Mouse (Mus musculus) right cerebral cortex, postnatal 36 days (tissue): ENCODE results near the gene Muc20.

Experiments used
- DNase-seq, 2 experiments: peaks; one replicate each; pipeline ENCODE4 v3.0.0; 2022; ENCODE audit warnings: low spot score in 2 of 2, mixed read lengths in 1 of 2

Muc20 gene

DNA sequence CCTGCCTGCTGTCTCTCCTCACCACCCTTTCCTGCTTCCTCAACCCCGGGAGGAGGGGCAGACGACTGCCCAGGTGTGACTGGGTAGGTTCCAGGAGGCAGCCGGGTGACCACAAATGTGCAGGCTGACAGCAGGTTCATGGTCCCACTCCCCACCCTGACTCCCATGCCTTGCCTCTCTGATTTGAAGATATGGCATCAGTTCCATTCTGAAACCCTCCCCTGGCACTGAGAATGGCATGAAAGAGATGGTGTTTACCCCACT, at the start of gene Muc20:
Gene Muc20 (minus strand): TSS at position 10 of the 264 bp plus-strand sequence.
- no peak for DNase-seq

DNA sequence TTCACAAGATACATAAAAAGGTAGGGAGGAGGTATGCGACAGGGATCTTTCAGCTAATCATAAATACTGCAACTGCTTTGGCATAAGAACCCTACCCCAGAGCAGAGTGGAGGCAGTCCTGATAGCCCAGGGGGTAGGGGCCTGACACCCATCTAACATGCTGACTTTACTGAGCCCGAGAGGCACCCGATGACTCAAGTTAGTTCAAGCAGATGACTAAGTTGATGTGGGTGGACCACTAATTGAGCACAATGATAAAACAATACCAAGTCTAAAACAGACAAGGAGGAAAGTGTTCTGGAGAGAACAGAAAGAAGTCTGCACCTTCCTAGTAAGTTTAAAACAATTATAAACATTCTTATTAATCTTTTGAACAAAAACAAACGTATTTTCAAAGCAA, 34.3 kb upstream of the Muc20 start:
- no peak for DNase-seq

DNA sequence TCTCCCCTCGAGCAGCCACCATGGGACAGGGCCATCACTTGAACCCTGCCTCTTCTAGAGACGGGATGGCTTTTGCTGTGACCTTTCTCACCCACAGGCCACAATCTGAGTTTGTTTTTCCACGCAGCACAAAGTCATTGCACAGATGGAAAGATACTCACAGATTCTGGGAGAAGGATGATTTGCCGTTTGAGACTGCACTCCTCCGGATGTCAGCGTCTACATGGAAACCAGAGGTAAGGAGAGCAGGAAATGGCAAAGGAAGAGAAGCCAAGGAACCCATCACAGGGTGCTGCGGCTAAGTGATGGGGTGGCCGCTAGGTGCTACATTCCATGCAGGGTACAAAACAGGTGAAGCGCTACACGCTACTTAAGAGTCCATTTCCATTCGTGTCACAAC, 31.9 kb upstream of the Muc20 start:
- DNase-seq: no peak

GRCm38 (mm10) chr16:32826521-32826920, 29.3 kb upstream of the Muc20 start:
- DNase-seq: no peak

- no peak for DNase-seq
These were observed 28.1 kb upstream of the Muc20 start for GRCm38 (mm10) chr16:32825380-32825779.

- DNase-seq: no peak
These were observed 26.8 kb upstream of the Muc20 start for GRCm38 (mm10) chr16:32824061-32824460.

GRCm38 (mm10) chr16:32823487-32823886, 26.3 kb upstream of the Muc20 start:
- DNase-seq: no peak

DNA sequence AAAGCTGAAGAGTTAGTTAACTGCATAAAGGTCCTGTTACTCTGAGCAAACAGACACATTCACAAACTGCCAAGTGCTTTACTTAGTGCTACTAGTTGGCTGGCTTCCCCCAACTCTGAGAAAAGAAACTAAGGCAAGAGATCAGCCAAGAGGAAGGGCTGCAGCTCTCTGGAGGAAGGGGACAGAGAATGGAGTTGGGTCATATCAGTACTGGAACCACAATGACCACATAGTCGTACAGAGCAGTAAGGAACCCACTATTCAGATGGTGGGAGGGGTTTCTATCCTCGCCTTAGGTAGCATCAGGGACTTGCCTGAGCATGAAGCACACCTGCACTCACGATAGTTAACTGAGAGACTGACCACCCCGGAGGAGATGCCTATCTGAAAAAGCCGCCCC, 25.6 kb upstream of the Muc20 start:
- DNase-seq: no peak

DNA sequence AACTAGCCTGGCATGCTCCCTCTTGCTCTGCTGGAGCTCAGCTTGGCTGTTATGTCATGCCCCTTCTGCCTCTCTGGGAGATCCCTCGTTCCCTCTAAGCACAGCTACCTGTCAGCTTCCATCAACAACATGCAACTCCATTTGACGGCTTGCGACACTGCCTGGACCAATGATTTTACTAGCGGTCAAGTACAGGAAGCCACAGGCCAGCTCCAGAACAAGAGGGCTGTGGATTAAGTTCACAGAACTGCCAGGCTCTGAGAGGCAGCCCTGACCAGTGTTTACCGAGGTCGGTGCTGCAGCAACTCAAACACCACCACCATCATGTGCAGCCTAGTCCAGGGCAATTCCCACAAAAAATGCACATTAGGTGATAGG, 25.2 kb upstream of the Muc20 start:
- DNase-seq: no peak

DNA sequence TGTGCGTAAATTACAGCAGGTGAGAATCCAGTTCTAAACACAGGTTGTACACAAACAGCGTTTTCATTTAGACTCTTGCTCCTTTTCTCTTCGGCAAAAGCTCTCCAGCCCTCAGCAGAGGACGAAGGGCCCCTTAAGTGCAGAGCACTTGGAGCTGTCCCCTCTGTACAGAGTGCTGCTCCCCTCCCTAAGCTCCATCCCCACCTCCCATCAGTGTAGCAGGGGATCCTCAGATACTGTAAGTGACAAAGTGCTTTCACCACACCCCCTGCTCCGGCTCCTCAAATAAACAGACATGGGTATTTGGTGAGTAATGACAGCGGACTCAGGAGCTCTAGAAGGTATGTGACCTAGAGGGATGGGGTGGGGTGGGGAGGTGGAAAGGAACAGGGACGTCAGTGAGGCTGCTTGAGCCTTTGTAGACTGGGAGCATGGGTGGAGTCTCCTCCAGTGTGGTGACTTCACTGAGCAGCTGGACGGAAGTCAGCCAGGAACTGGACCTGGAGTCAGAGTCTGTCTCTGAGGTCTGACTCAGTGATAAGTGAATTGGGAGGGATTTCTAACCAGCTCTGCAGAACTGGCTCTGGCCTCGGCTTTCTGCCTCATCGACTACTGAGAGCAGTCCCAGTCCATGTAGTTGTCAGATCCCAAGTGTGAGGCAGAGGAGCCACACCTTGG, 24.7 kb upstream of the Muc20 start:
- DNase-seq: no peak

DNA sequence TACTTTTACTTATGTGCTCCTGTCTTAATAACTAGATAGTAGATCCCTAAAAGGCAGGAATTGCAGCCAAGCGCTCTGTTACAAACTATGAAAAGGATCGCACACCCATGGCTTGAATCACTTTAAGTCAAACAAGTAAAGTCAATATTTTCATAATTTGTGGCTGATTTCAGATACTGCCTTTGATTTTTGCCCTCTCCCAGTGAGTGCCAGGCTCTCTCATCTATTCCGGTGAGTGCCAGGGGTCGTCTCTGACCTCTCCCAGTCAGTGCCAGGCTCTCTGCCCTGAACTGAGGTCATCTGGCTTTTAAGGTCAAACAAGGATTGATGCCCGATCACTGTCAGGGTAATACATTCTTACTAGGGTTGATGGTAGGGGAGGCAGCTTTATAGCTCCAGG, 21.2 kb upstream of the Muc20 start:
- no peak for DNase-seq

DNA sequence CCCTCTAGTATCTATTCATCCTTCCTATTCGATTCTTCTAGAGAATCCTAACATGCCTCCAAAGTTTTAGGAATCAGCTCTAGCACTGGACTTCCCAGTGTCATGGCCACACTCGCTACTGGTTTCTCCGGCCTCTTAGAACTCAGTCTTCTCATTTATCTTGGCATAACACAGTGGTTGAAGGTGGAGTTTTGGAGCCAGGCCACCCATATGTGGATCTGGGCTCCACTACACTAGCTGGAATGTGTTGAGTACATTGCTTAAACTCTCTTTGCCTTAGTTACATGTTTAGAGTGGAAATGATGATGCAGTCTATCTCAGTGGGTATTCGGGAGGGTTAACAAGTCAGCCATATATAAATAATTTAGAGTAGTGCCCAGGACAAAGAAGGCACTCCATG, 20.8 kb upstream of the Muc20 start:
- no peak for DNase-seq

- no peak for DNase-seq
These were observed 17.9 kb upstream of the Muc20 start for GRCm38 (mm10) chr16:32815160-32815605.

DNA sequence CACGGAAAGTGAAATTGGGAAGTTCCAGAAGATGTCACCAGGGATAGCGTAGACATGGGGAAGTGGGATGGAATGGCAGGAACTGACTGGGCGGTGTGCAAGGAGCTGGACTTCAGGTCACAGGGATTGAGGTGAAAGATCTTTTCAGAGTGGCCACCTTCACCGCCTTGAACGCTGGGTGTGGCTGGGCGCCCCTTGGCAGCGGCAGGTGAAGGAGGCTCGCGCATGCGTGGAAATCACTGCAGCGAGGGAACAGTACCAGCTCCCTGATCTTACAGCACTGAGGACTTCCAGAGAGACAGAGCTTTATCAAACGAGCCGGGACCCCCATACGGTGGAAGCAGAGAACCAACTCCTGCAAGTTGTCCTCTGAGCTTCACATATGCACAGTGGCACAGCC, 17.3 kb upstream of the Muc20 start:
- DNase-seq: no peak

GRCm38 (mm10) chr16:32813771-32814170, 16.5 kb upstream of the Muc20 start:
- DNase-seq: no peak

DNA sequence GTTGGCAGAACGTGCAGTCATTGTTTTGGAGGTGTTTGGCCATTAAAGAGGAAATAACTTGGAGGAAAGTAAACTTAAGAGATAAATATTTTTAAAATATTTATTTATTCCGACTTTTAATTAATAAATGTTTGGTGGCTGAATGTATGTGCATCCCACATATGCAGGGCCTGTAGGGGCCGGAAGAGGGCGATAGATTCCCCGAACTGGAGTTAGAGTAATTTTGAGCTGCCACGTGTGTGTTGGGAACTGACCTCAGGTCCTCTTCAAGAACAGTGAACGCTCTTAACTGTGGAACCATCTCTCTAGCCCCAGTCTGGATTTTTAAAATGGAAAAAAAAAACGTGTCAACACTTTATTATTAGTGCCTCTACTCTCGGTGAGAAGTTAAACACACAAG, 16.1 kb upstream of the Muc20 start:
- no peak for DNase-seq

DNA sequence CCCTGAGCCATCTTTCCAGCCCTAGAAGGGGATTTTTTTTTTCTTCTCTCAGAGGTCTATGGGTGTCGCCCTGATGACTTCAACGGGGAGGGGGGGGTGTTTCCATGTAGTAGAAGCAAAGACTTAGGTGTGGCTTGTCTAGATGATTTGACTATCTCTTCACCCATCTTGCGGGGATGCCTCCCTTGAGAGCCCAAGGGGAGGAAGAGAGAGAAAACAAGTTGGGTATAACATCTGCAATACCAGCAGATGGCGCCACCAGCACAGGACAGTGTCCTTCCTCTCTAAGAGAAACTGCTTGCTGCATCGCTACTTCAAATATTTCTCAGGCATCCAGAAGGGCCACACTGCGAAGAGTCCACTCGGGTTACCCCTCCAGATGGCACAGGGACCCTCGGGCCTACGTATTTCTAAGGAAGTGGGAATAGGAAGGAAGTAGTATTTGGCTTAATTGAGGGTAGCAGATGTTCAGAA, 15.7 kb upstream of the Muc20 start:
- DNase-seq: peak; percentile 53 to 60

DNA sequence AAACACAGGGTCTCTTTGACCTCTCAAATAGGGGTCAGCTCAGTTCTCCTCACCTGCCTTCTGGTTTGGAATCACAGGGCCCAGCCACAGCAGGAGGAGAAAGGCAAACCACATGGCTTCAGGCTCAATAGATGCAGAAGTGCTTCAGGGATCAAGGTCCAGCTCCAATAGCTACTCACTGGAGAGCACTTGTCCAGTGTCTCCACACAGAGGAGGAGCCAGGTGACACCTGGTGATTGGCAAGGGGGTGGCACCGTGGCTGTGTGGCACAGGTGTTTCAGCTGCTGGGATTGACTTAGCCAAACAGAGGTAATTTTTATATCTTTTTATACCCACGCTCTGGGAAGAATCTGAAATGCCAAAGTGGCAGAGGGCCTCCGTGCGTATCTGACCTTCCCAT, 13.1 kb upstream of the Muc20 start, which contains the start of gene Smbd1:
Gene Smbd1 (minus strand): TSS at position 157 of the 400 bp plus-strand sequence.
- DNase-seq: no peak

DNA sequence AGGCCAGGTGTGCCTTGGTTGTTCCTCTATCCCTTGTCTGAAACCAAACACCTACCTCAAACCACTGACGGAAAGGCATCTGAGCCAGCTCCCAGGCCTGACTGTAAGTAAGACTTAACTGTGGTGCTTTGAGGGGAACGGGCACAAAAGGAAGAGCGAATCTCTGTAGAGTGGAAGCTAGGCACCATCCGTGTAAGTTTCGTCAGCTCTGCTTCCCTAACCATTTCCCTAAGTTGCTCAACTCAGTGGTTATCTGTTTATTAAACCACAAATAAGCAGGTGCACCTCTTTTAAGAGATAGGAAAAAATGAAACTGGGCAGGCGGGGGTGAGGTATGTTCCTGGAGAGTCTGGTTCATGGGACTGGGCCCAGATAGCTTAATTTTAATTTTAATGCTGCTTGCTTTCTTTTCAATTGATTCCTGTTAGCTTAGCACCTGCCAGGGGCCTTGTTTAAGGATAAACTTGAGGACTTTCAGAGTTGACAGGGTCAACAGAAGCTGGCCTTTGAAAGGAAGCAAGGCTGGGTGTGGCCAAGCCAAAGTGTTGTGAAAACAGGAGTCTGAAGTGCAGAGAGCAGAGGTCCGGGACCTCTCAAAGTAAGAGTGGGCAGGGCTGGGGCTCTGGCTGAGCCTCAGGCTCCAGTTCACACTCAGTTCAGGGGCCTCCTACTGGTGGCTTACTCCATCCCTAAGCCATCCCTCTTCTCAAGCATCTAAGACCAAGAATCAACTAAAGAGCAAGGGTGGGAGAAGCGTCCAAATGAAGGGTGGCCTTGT, 10.4 kb upstream of the Muc20 start:
- no peak for DNase-seq

- no peak for DNase-seq
These were observed 7.9 kb upstream of the Muc20 start for GRCm38 (mm10) chr16:32805151-32805550.

DNA sequence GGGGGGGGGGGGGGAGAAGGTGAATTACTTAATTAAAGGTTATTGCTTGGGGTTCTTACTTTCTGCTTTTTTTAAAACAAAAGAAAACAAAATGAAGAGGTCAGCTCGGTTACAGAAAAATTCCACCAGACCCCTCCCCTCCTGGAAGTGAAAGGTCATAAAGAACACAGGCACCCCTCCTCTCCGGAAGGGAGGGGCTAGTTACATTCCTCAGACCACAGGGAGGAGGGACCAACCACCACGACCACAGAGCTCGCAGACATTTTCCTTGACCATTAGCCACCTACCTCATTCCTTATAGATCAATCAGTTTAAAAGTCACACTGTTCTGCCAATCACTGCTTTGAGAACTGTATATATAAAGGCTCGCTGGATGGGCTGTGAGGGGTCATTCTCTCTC, 6.7 kb upstream of the Muc20 start:
- DNase-seq: no peak

GRCm38 (mm10) chr16:32803252-32803853, 6.1 kb upstream of the Muc20 start:
- DNase-seq: peak; percentile 12 to 27
